Mouse (Mus musculus) liver, adult 2 months (tissue): Measurements from ENCODE around the gene Gm11634.
"Not testable (repeated sequence)": the region's sequence is repeated elsewhere in the genome, so short reads cannot be mapped to it uniquely, and the experiment has no call there.

Source experiments
- CTCF ChIP-seq: fragments of 200-500 bp; IDR thresholded peaks from 2 replicates; pipeline ENCODE4 v1.5.1; 2011; ENCODE audit warnings: low read depth, low read length, control low read depth
- POLR2A ChIP-seq: fragments of 200-500 bp; IDR thresholded peaks from 2 replicates; pipeline ENCODE4 v1.6.1; 2011; ENCODE audit warnings: low read length, control low read depth; ENCODE audit not compliant: insufficient read depth; ENCODE audit errors: extremely low read depth

- TF ChIP-seq CTCF, POLR2A: not testable (repeated sequence)
Measured at GRCm38 (mm10) chr11:101607134-101607533, 8.1 kb upstream of the Gm11634 start.
